Mouse (Mus musculus) megakaryocyte-erythroid progenitor cell, adult 5-6 weeks (primary cell): Measurements from ENCODE around the gene Speer4c. TPM values are rescaled to one million over a fixed set of nuclear protein-coding genes. Genes with fewer than 3 reads are reported as not detected.

ENCODE experiments used
- total RNA-seq, 2 experiments: library from RNA; stranded (forward) in 1 of 2; stranded (reverse) in 1 of 2; fragments of 200-1000, 215-1000 nt in 1 of 2; fragments of >200 nt in 1 of 2; fragmentation: Nextera tagmentation in 1 of 2; gene quantifications; 2 replicates each; pipeline ENCODE4 v1.2.3; 2014 to 2017

The Speer4c gene
- total RNA-seq, 2 experiments from 2014 or later: not detected

Other genes starting within 250 kb of the Speer4c start
- gene Gm21149, start 237.7 kb downstream of the Speer4c start, total RNA-seq (2014; fragmentation: Nextera tagmentation): not detected in 2 replicates
- not detected in 2 replicates for gene Gm21149, start 237.7 kb downstream of the Speer4c start, total RNA-seq (2017)
- not detected in 2 replicates for gene Gm21190, start 185.0 kb downstream of the Speer4c start, total RNA-seq (2014; fragmentation: Nextera tagmentation)
- not detected in 2 replicates for gene Gm21190, start 185.0 kb downstream of the Speer4c start, total RNA-seq (2017)
- gene Gm21083, start 136.9 kb downstream of the Speer4c start, total RNA-seq (2014; fragmentation: Nextera tagmentation): not detected in 2 replicates
- gene Gm21083, start 136.9 kb downstream of the Speer4c start, total RNA-seq (2017): not detected in 2 replicates
- gene Speer4d, start 95.2 kb downstream of the Speer4c start, total RNA-seq (2014; fragmentation: Nextera tagmentation): not detected in 2 replicates
- not detected in 2 replicates for gene Speer4d, start 95.2 kb downstream of the Speer4c start, total RNA-seq (2017)
- not detected in 2 replicates for gene 4930572O03Rik, start 57.2 kb downstream of the Speer4c start, total RNA-seq (2014; fragmentation: Nextera tagmentation)
- gene 4930572O03Rik, start 57.2 kb downstream of the Speer4c start, total RNA-seq (2017): not detected in 2 replicates
- gene Cacna2d1, start 220.4 kb upstream of the Speer4c start, total RNA-seq (2014; fragmentation: Nextera tagmentation): 0.37 TPM in 1 of 2 replicates, not detected in the other
- not detected in 2 replicates for gene Cacna2d1, start 220.4 kb upstream of the Speer4c start, total RNA-seq (2017)